Mouse (Mus musculus): ENCODE measurements around the gene Shd.

Shd gene

GRCm38 (mm10) chr17:55958918-55959728, 11.1 kb upstream of the Shd start, which contains the start of gene Yju2:
Gene Yju2, plus strand, starts transcription at chr17:55959099.
- DNase-seq (ENCODE audit: extremely low read depth, low read depth): peak; percentile 95

GRCm38 (mm10) chr17:55959946-55960740, 10.1 kb upstream of the Shd start:
- DNase-seq (ENCODE audit: extremely low read depth, low read depth): no peak

- DNase-seq (ENCODE audit: extremely low read depth, low read depth): no peak
Observed at GRCm38 (mm10) chr17:55960791-55961190, 9.5 kb upstream of the Shd start.

GRCm38 (mm10) chr17:55961631-55962030, 8.6 kb upstream of the Shd start:
- no peak for DNase-seq (ENCODE audit: extremely low read depth, low read depth)

GRCm38 (mm10) chr17:55963171-55963570, 7.1 kb upstream of the Shd start:
- DNase-seq (ENCODE audit: extremely low read depth, low read depth): no peak

GRCm38 (mm10) chr17:55964496-55964895, 5.8 kb upstream of the Shd start:
- DNase-seq (ENCODE audit: extremely low read depth, low read depth): no peak

- DNase-seq (ENCODE audit: extremely low read depth, low read depth): no peak
Observed at GRCm38 (mm10) chr17:55964996-55965395, 5.3 kb upstream of the Shd start.

GRCm38 (mm10) chr17:55967186-55967585, 3.1 kb upstream of the Shd start:
- no peak for DNase-seq (ENCODE audit: extremely low read depth, low read depth)

GRCm38 (mm10) chr17:55968210-55968609, 2.1 kb upstream of the Shd start:
- DNase-seq (ENCODE audit: extremely low read depth, low read depth): no peak

GRCm38 (mm10) chr17:55969560-55969959, 707 bp upstream of the Shd start:
- no peak for DNase-seq (ENCODE audit: extremely low read depth, low read depth)

- DNase-seq (ENCODE audit: extremely low read depth, low read depth): no peak
Observed at GRCm38 (mm10) chr17:55971453-55971852, 1.2 kb downstream of the Shd start.

GRCm38 (mm10) chr17:55976255-55976862, 6.1 kb downstream of the Shd start:
- no peak for DNase-seq (ENCODE audit: extremely low read depth, low read depth)

GRCm38 (mm10) chr17:55977301-55977700, 7.0 kb downstream of the Shd start:
- DNase-seq (ENCODE audit: extremely low read depth, low read depth): no peak

- DNase-seq (ENCODE audit: extremely low read depth, low read depth): no peak
Observed at GRCm38 (mm10) chr17:55986030-55986961, 16.0 kb downstream of the Shd start, which contains the start of gene Fsd1. Gene Fsd1, plus strand, starts transcription at chr17:55986509.

GRCm38 (mm10) chr17:55990278-55990898, 20.1 kb downstream of the Shd start:
- DNase-seq (ENCODE audit: extremely low read depth, low read depth): no peak

GRCm38 (mm10) chr17:55996007-55996406, 25.7 kb downstream of the Shd start:
- no peak for DNase-seq (ENCODE audit: extremely low read depth, low read depth)

GRCm38 (mm10) chr17:55999794-56000499, 29.7 kb downstream of the Shd start:
- DNase-seq (ENCODE audit: extremely low read depth, low read depth): no peak

- no peak for DNase-seq (ENCODE audit: extremely low read depth, low read depth)
Observed at GRCm38 (mm10) chr17:56003000-56003399, 32.7 kb downstream of the Shd start.

- DNase-seq (ENCODE audit: extremely low read depth, low read depth): peak; percentile 62
Observed at GRCm38 (mm10) chr17:56005415-56006061, 35.3 kb downstream of the Shd start, which contains the start of the genes Stap2 and Mpnd. Gene Stap2, minus strand, starts transcription at chr17:56005584. Gene Mpnd, plus strand, starts transcription at chr17:56005711.

All from MEL-GATA-1-ER (cell line).